Mouse (Mus musculus) heart, postnatal 0 days (tissue): ENCODE results near the gene Slc25a19. TPM values are rescaled to one million over a fixed set of nuclear protein-coding genes. Genes with fewer than 3 reads are reported as not detected.

ENCODE experiments used
- ATAC-seq: fragments of 200-750 bp; cut with Nextera tagmentation; 2 replicates; pipeline ENCODE4 v1.8.0; 2017; ENCODE audit warnings: low read depth, moderate number of reproducible peaks, moderate library complexity; ENCODE audit not compliant: insufficient read depth
- DNase-seq: peaks from one replicate; pipeline ENCODE4 v3.0.0-alpha.2; 2016; ENCODE audit warnings: low spot score
- H3K27ac ChIP-seq: fragments of 300-500 bp; sonication (generic); 2 replicates; pipeline ENCODE4 v1.5.1; 2014; ENCODE audit warnings: low read depth, mild to moderate bottlenecking
- H3K27me3 ChIP-seq: fragments of 300-500 bp; sonication (generic); 2 replicates; pipeline ENCODE4 v1.6.1; 2014; ENCODE audit warnings: low read length, mixed read lengths; ENCODE audit not compliant: control insufficient read depth, insufficient read depth
- H3K36me3 ChIP-seq: fragments of 300-500 bp; sonication (generic); replicated peaks from 2 replicates; pipeline ENCODE4 v1.6.1; 2014; ENCODE audit warnings: low read length, mixed read lengths; ENCODE audit not compliant: control insufficient read depth, insufficient read depth
- H3K4me1 ChIP-seq: fragments of 300-500 bp; sonication (generic); 2 replicates; pipeline ENCODE4 v1.6.1; 2014; ENCODE audit warnings: antibody characterized with exemption; ENCODE audit not compliant: control insufficient read depth, insufficient read depth
- H3K4me2 ChIP-seq: fragments of 300-500 bp; sonication (generic); 2 replicates; pipeline ENCODE4 v1.6.1; 2014; ENCODE audit warnings: low read depth, mild to moderate bottlenecking, low read length, moderate library complexity
- H3K4me3 ChIP-seq: fragments of 300-500 bp; sonication (generic); 2 replicates; pipeline ENCODE4 v1.5.1; 2014; ENCODE audit warnings: low read depth, low read length
- H3K9ac ChIP-seq: fragments of 300-500 bp; sonication (generic); replicated peaks from 2 replicates; pipeline ENCODE4 v1.6.1; 2014; ENCODE audit warnings: low read depth, low read length, mixed read lengths
- H3K9me3 ChIP-seq: fragments of 300-500 bp; sonication (generic); replicated peaks from 2 replicates; pipeline ENCODE4 v1.6.1; 2016; ENCODE audit warnings: low read length; ENCODE audit not compliant: control insufficient read depth
- CTCF ChIP-seq: IDR thresholded peaks from 2 replicates; pipeline ENCODE4 v1.5.1; 2016; ENCODE audit warnings: antibody characterized with exemption, control low read depth, low read depth
- EP300 ChIP-seq: IDR thresholded peaks from 2 replicates; pipeline ENCODE4 v1.6.1; 2016; ENCODE audit warnings: antibody characterized with exemption, low read depth
- WGBS: fragments of 180-500 bp; shearing (Covaris S2); extraction: QIAGEN DNeasy Blood & Tissue Kit; methylation state at CpG from one replicate; pipeline ENCODE4 v1.1.7; 2014; 5-methylcytosine and 5-hydroxymethylcytosine counted together
- polyA plus RNA-seq: library from polyadenylated mRNA; unstranded; fragments of >200 nt; fragmentation: Nextera tagmentation; extraction: Ambion mirVana; gene quantifications from 2 replicates; pipeline ENCODE4 v1.2.1, GENCODE M21; 2015
- total RNA-seq: library from RNA; depleted of rRNA; stranded (reverse); fragments of >200 nt; gene quantifications from 2 replicates; pipeline ENCODE4 v1.2.3, GENCODE M21; 2014; ENCODE audit warnings: low replicate concordance

Slc25a19 gene
- total and polyA plus RNA-seq, 2 experiments from 2014 or later: 35.0 to 35.1 TPM

GRCm38 (mm10) chr11:115644308-115644707 is 16.2 kb upstream of the Slc25a19 start:
- WGBS: 93% methylated on average over 13 of the region's 13 CpGs
- TF ChIP-seq CTCF: no peak
- H3K9ac ChIP-seq: no peak overlapping the region

GRCm38 (mm10) chr11:115643265-115643664 is 15.2 kb upstream of the Slc25a19 start:
- H3K4me1 ChIP-seq: no peaks in the 10 kb centered on the region
- DNase-seq: no peak

More at GRCm38 (mm10) chr11:115644308-115644707, 16.2 kb upstream of the Slc25a19 start:
- no peaks in the 10 kb centered on the region for H3K27me3 ChIP-seq
- no peak overlapping the region for H3K4me3 ChIP-seq
- no peak overlapping the region for H3K4me2 ChIP-seq
- H3K27ac ChIP-seq: no peak overlapping the region
- no peaks in the 10 kb centered on the region for H3K9me3 ChIP-seq
- no peaks in the 10 kb centered on the region for H3K4me1 ChIP-seq
- H3K36me3 ChIP-seq: peaks cover 35% of the 10 kb centered on the region
- no peak for ATAC-seq
- no peak for DNase-seq

GRCm38 (mm10) chr11:115642705-115643104 is 14.6 kb upstream of the Slc25a19 start:
- Histone ChIP-seq H3K36me3 (peaks cover 26% of the 10 kb centered on the region), H3K27ac (no peak overlapping the region), H3K4me2 (no peak overlapping the region), H3K4me3 (no peak overlapping the region), H3K27me3 (no peaks in the 10 kb centered on the region), H3K9ac (no peak overlapping the region), H3K4me1 (no peaks in the 10 kb centered on the region), H3K9me3 (no peaks in the 10 kb centered on the region)
- ATAC-seq: no peak
- 91% methylated on average over 2 of the region's 2 CpGs for WGBS
- DNase-seq: no peak
- TF ChIP-seq EP300 (no peak), CTCF (no peak)

More at GRCm38 (mm10) chr11:115643265-115643664, 15.2 kb upstream of the Slc25a19 start:
- WGBS: 62% methylated on average over 10 of the region's 10 CpGs
- H3K9ac ChIP-seq: no peak overlapping the region
- ATAC-seq: no peak
- no peaks in the 10 kb centered on the region for H3K9me3 ChIP-seq
- no peak overlapping the region for H3K27ac ChIP-seq
- no peak for TF ChIP-seq CTCF
- no peak for TF ChIP-seq EP300
- H3K36me3 ChIP-seq: peaks cover 32% of the 10 kb centered on the region
- H3K4me3 ChIP-seq: no peak overlapping the region
- no peaks in the 10 kb centered on the region for H3K27me3 ChIP-seq
- H3K4me2 ChIP-seq: no peak overlapping the region

GRCm38 (mm10) chr11:115641664-115642036 is 13.6 kb upstream of the Slc25a19 start:
- Histone ChIP-seq H3K27me3 (no peaks in the 10 kb centered on the region), H3K9ac (no peak overlapping the region), H3K9me3 (no peaks in the 10 kb centered on the region), H3K4me3 (no peak overlapping the region), H3K4me2 (no peak overlapping the region), H3K36me3 (peaks cover 21% of the 10 kb centered on the region), H3K27ac (no peak overlapping the region), H3K4me1 (no peaks in the 10 kb centered on the region)
- WGBS: 84% methylated on average over 4 of the region's 4 CpGs
- DNase-seq: no peak
- no peak for ATAC-seq
- TF ChIP-seq CTCF (no peak), EP300 (no peak)

- Histone ChIP-seq H3K4me1 (no peaks in the 10 kb centered on the region), H3K4me3 (no peak overlapping the region), H3K9me3 (no peaks in the 10 kb centered on the region), H3K36me3 (peaks cover 16% of the 10 kb centered on the region; the same call in 1 of the 2 replicates), H3K27me3 (no peaks in the 10 kb centered on the region), H3K4me2 (no peak overlapping the region), H3K27ac (no peak overlapping the region), H3K9ac (no peak overlapping the region)
- TF ChIP-seq EP300 (no peak), CTCF (no peak)
- DNase-seq (no peak), ATAC-seq (peak; percentile 24; the same call in 1 of the 2 replicates)
- 44% methylated on average over 14 of the region's 14 CpGs for WGBS
Observed at GRCm38 (mm10) chr11:115640978-115641663, 13.0 kb upstream of the Slc25a19 start.
